Mouse (Mus musculus) adrenal gland, postnatal 10 days (tissue): ENCODE results near the gene Ube2z. TPM values are rescaled to one million over a fixed set of nuclear protein-coding genes. Genes with fewer than 3 reads are reported as not detected.
"Not testable (repeated sequence)": the region's sequence is repeated elsewhere in the genome, so short reads cannot be mapped to it uniquely, and the experiment has no call there.

ENCODE experiments used
- DNase-seq: peaks from one replicate; pipeline ENCODE4 v3.0.0; 2021; ENCODE audit warnings: mixed read lengths
- long read RNA-seq, 2 experiments: library from polyadenylated mRNA; stranded (forward); transcript quantifications; one replicate each; pipeline ENCODE4 v2.0.0; 2021
- total RNA-seq, 2 experiments: library from RNA; stranded (reverse); gene quantifications; 2 replicates each; pipeline ENCODE4 v1.2.3; 2021

Gene Ube2z
- total RNA-seq: 10 to 100 TPM; 41.7 to 44.6 TPM
- long read RNA-seq, experiment 1, transcript Ube2z-201 (7 exons, 3,997 nt): major isoform, 87 of 116 reads
- long read RNA-seq, experiment 1, partial matches to known transcripts: 6 of 116 reads
- long read RNA-seq, experiment 1, other reads (novel, unspliced or antisense): 23 of 116 reads
- long read RNA-seq, experiment 2, transcript Ube2z-201 (7 exons, 3,997 nt): major isoform, 54 of 63 reads
- long read RNA-seq, experiment 2, partial matches to known transcripts: 2 of 63 reads
- long read RNA-seq, experiment 2, other reads (novel, unspliced or antisense): 7 of 63 reads

DNA sequence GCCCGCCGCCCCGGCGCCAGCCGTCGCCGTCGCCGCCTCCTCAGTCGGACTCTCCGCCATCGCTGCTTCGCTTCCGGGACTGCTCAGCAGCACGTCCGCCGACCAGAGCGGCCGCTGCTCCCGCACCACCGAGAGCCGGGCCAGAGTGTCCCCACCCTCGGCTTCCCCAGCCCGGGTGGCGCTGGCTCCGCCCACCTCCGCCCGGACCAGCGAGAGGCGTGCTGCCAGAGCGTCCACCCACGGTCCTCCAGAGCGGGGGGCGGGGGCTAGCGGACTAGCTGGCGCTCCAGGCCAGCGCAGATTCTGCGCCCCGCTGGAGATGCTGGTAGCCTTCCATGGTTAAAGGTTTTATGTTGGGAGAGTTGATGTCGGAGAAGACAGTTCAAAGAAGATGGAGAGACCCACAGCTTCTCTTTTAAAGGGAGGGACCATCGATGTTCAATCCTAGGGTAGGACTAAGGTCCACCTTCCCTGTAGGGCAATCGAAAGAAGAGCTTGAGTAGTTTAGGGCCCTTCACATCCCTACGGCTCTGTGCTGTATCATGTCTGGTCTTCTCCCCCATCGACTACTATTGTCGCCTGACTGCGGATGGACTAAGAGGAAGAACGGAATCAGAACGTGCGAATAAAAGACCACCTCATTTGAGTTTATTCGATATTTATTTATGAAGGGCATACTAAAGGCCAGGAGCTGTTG, at the start of gene Ube2z:
Ube2z (minus strand) TSS at position 174 of the 697 bp plus-strand sequence.
- DNase-seq: peak; percentile 99

GRCm38 (mm10) chr11:96114077-96114476, 48.9 kb upstream of the Ube2z start:
- DNase-seq: no peak

GRCm38 (mm10) chr11:96111751-96112150, 46.6 kb upstream of the Ube2z start, which contains the start of gene Calcoco2:
Gene Calcoco2, minus strand, starts transcription at chr11:96111964.
- DNase-seq: no peak

- not testable (repeated sequence) for DNase-seq
Measured at GRCm38 (mm10) chr11:96110950-96111349, 45.8 kb upstream of the Ube2z start.

GRCm38 (mm10) chr11:96108376-96108775, 43.2 kb upstream of the Ube2z start:
- DNase-seq: no peak

DNA sequence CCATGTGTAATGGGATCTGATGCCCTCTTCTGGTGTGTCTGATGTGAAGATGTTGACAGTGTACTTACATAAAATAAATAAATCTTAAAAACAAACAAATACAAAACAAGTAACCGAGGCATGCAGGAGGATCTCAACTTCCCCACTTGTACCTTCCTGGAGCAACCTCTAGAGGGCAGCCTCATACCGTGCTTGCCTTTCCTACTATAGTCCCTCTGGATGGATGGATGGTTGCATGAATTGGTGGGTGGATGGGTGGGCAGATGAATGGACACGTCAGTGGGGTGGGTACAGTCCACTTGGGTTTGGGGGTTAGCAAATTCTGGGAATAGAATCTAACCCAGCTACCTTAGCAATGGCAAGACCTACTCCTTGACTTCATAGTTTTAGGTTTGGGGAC, 28.2 kb upstream of the Ube2z start:
- DNase-seq: peak; percentile 68

GRCm38 (mm10) chr11:96092674-96093291, 27.6 kb upstream of the Ube2z start:
- no peak for DNase-seq

DNA sequence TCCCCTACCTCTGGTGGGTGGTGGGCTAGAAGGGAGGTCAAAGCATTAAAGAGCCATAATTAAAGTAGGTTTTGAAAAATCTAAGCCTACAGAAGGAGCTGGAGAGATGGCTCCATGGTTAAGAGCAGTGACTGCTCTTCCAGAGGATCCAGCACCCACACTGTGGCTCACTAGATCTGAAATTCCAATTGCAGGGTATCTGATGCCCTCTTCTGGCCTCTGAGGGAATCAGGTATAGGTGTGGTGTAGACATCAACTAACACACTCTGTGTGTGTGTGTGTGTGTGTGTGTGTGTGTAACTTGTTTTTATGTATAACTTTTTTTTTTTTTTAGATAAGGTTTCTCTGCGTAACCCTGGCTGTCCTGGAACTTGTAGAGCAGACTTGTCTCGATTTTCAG, 25.9 kb upstream of the Ube2z start:
- DNase-seq: peak; percentile 29

- no peak for DNase-seq
Measured at GRCm38 (mm10) chr11:96087981-96088380, 22.8 kb upstream of the Ube2z start.

GRCm38 (mm10) chr11:96082682-96083081, 17.5 kb upstream of the Ube2z start:
- no peak for DNase-seq

DNA sequence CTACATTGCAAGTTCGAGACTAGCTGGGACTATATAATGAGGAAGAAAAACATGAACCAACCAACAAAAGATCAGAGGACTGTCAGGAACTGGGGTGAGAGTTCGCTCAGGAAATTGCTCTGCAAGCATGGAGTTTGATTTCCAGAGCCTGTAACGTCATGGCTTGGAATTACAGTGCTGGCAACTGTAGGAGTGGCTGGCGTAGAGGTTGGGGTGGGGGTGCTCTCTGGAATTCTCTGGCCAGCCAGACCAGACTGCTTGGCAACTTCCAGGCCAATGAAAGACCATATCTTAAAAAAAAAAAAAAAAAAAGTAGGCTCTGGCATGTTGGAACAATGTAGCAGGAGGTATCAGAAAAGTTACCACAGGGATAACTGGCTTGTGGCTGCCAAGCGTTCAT, 15.5 kb upstream of the Ube2z start:
- no peak for DNase-seq

GRCm38 (mm10) chr11:96076221-96077105, 11.3 kb upstream of the Ube2z start:
- DNase-seq: no peak

GRCm38 (mm10) chr11:96075509-96076220, 10.5 kb upstream of the Ube2z start, which contains the start of gene Atp5g1:
Gene Atp5g1, minus strand, starts transcription at chr11:96075670.
- peak; percentile 95 for DNase-seq

- peak; percentile 76 for DNase-seq
Measured at GRCm38 (mm10) chr11:96075177-96075508, 10.0 kb upstream of the Ube2z start.

- DNase-seq: peak; percentile 17
Measured at GRCm38 (mm10) chr11:96074351-96075176, 9.4 kb upstream of the Ube2z start.

DNA sequence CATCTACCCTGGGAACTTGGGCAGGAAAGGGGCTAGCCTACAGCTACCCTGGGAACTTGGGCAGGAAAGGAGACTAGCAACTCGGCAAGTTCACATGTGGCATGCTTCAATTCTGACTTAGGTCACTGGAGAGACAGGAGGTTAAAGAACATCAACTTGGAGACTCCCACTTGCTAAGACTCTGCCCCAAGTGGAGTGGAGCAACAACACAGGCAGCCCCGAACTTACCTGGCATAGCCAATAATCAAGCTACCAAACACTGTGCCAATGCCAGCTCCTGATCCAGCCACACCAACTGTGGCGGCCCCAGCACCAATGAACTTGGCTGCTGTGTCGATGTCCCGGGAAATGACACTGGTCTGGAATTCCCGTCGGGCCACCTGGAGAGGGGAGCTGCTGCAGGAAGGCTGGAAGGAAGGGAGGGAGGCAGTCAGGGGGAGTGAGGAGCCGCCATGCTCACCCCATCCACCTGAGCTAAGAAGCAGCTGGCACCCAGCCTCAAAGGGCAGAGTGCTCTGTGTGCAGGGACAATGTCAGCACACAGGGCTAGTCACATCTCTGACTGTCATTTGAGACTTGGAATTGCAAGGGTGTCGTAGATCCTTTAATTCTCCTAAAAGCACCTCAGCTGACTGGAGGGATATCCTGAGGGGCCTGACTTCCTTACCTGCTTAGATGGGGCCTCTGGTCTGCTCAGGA, 8.3 kb upstream of the Ube2z start:
- DNase-seq: no peak

DNA sequence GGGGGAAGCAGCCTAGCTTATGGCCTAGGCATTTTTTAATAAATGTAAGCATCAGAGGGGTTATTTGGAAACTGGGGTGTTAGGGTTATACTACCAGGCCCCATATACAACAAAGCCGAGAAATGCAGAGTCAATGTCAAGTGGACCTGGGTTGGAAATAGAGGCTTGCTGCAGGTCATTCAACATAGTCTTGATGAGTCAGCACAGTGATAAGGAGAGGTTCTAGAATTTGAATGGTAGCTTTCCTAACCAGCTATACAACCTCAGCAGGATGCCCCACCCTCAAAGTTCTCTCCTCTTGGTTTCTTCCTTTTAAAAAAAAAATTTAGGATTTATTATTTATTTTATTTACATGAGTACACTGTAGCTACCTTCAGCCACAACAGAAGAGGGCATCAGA, 5.8 kb upstream of the Ube2z start:
- DNase-seq: no peak

DNA sequence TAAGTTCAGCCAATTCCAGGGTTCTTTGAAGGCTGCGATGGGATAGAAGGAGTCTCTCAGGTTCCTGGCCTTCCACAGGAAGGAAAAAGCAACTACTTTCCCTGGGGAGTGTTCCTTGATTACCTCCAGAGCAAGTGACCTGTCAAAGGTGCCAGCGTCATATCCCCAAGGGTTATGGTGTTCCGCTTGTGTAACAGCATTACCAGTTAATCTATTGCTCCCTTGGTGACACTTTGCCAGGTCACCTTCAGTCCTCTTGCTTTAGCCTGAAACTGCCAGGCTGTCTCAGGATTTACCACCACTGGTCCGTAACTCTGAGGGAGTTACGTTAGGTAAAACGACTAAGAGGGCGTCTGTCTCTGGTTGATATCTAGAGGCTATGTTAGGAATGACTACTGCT, 5.2 kb upstream of the Ube2z start:
- DNase-seq: peak; percentile 58

DNA sequence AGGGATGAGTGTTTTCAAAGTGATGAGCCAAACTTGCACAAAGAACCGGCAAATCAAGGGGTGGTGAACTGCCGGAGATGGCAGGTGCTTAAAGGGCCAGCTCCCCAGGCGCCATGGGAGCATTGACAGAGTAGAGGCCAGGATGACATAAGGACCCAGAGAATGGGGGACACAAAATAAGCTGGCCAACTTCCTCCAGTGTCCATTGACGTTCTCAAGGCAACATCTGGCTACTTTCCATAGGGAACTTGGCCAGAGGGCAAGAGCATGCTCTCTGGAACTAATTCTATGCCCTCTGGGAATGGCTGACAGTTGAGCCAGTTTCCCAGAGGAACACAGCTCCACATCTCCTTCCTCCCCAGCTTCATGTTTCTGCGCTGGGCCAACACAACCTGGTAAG, 3.0 kb upstream of the Ube2z start:
- peak; percentile 50 for DNase-seq
